Mouse (Mus musculus) NIH3T3 (cell line): Measurements from ENCODE around the gene Dio1.

Experiments
- DNase-seq: peaks from one replicate; pipeline ENCODE4 v3.0.0-alpha.2; 2012; ENCODE audit warnings: low read depth

Gene Dio1

DNA sequence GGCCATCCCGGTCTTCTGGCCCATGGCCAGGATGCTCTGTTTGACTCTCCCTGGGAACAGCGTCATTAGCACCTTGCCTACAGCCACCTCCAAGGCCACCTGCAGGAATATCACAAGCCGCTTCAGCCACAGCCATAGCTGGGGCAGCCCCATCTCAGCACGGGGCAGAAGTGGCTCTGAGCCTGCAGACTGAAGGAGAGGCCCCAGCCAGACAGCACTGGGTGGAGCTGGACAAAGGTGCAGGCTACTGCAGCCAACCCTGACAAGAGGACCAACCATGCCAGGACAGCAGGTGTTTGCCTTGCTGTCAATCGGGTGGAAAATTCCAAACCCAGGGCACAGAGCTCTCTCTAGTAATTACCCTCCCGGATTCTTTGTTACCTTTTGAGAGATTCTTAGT is at the start of gene Dio1:
Gene Dio1, minus strand, starts transcription at position 204 of the 400 bp plus-strand sequence.
- DNase-seq = no peak

DNA sequence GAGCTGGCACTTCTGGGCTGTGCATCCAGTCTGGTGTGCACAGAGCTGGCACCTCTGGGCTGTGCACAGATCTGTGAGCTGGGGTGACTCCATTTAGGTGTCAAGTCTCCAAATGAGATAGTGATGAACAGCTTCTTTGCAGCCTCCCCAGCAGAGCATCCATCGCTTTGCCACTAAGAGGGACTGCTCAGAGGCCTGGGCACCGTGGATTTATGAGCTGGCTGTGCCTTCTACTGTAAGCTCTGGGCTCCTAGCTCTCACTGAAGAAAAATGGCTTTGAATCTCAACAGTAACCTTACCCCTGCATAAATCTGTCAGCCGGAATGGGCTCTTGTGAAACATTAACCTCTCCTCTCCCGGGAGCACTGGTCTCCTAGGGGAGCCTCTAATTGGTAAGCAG is 47.6 kb upstream of the Dio1 start:
- DNase-seq = peak; percentile 39

- no peak for DNase-seq
Measured at GRCm38 (mm10) chr4:107354126-107354525, 47.2 kb upstream of the Dio1 start.

DNA sequence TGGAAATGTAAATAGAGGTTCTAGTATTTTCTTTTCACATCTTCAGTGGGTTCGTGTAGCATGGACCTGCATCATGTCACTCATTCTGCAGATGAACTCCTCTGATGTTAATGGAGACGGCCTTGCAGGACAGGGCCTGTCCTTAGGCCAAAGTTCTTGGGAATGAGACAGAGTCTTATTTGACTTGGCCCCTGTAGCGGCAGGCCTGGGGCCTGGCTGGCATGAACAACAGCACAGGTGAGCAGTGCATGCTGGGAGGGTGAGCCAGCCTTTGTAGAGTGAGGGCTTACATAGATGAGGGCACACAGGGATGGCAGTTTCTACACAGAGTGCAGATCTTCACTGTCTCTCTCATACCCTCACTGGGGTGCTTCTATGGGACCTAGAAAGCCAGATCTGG is 46.6 kb upstream of the Dio1 start:
- no peak for DNase-seq

GRCm38 (mm10) chr4:107351368-107351767 is 44.4 kb upstream of the Dio1 start:
- no peak for DNase-seq

- peak; percentile 78 for DNase-seq
Measured at GRCm38 (mm10) chr4:107349311-107350008, 42.5 kb upstream of the Dio1 start.

- DNase-seq = no peak
Measured at GRCm38 (mm10) chr4:107348529-107349310, 41.8 kb upstream of the Dio1 start.

- no peak for DNase-seq
Measured at GRCm38 (mm10) chr4:107347221-107347620, 40.3 kb upstream of the Dio1 start.

DNA sequence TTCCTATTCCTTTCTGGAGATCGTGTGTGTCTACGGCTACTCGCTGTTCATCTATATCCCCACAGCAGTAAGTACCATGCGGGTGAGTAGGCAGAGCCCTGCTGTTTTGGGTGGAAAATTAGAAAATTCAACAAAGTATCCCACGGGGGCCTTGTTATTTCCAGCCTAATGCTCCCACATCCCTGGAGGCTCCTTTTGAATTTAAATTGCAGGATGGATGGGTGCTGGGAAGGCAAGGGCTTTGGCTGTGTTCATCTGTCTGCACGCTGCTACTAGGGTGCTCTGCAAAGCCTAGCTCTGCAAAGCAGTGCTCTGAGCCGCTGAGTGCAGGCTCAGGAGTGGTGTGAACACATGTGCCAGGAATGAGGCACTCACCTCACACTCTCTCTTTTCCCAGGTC is 37.6 kb upstream of the Dio1 start:
- DNase-seq = no peak

DNA sequence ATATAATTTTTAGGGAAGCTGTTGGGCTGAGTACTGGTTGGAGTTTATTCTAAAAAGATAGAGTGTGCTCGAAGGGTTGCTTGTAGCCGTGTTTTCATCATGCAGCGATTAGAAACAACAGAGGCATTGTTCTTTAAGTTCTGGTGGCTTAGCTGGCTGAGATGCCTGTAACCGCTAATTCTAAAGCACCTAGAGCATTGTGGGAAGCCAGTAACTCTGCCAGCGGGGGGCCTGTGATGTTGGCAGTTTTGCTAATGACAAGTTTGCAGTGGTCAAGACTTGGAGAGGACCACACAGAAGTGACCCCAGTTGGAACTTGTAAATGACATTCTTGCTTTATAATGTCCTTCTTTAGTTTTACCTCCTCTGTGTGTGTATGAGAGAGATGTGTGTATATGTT is 34.4 kb upstream of the Dio1 start:
- no peak for DNase-seq

DNA sequence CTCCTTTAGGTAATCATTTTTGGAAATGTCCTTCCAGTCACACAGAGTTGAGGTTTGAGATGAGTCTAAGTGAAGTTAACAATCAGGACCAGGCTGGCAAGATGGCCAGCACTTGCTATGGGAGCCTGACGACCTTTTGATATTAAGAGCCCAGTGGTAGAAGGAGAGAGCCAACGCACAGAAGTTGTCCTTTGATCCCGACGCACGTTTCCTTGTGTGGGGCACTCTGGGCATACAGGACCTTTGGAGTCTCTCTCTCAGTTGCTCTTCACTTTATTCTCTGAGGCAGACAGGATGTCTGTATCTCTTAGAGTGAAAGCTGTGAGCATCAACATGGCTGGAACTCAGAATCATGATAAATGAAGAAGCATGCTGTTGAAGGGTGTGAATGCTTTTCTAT is 30.5 kb upstream of the Dio1 start:
- no peak for DNase-seq

GRCm38 (mm10) chr4:107336356-107336755 is 29.4 kb upstream of the Dio1 start:
- DNase-seq = no peak

GRCm38 (mm10) chr4:107333514-107333913 is 26.5 kb upstream of the Dio1 start:
- no peak for DNase-seq

DNA sequence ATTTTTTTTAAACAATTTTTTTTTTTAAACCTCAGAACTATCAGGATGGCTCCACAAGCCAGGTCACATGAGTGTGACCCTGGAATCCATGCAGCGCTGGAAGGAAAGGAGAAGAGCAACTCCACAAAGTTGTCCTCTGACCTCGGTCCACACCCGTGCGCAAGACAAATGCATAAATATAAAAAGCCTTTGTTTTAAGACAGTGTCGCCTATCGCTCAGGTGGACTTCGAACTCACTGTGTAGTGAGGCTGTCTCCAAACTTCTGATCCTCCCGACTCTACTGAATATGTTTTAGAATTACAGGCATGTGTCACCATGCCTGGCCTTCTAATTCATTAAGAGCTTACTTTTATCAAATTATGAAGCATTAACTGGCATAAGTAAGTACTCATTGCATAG is 21.6 kb upstream of the Dio1 start:
- no peak for DNase-seq

- DNase-seq = no peak
Measured at GRCm38 (mm10) chr4:107323113-107323512, 16.1 kb upstream of the Dio1 start.

GRCm38 (mm10) chr4:107321041-107321440 is 14.1 kb upstream of the Dio1 start:
- no peak for DNase-seq

- DNase-seq = no peak
Measured at GRCm38 (mm10) chr4:107318646-107319045, 11.7 kb upstream of the Dio1 start.

DNA sequence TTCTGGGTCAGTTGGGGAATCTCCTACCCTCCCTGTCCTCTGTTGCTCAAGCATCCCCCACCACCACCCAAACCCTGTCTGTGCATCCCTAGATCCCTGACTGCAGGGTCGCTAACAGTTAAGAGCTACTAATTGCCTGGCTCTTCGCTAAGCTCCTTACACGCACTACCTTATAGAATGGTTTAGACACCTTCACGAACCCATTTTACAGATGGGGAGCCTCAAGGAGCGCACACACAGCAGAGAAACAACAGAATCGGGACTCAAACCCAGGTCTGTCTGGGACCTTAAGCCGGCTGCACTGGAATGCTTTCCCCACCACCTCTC is 7.5 kb upstream of the Dio1 start:
- no peak for DNase-seq

DNA sequence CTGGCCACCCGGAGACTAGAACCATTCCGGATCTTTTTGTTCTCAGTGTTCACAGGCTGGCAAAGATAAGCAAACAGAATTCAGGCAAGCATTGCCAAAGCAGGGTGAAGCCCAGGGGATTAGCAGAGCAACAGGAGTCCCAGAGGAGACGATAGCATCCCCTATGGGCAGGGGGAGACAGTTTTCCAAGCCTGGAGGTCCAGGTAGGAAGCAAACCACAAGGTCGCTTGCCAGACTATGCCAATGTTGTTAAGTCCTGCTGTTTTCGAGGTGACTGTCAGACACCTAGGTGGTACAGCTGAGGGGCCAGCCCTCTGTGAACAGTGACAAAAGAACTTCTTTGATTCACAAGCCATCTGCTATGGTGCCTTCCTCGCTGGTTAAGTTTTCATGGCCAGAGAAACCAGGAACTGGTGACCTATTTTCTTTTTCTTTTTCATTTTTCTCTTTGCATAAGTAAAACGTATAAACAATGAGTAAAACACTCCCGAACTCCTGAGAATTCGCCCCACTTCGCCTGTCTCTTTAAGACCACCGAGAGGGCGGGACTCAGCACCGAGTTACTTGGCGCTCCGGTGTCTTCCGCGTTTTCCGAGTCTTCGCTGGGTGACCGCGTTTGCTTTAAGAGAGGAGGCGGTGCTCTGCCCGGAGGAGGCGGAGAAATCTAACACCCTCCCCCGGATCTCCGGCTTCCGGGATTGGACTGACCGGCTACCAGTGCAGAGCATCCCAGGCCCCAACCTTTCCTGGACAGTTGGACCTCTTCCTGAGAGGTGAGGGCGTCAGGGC is 6.9 kb upstream of the Dio1 start, which contains the start of gene Yipf1:
Gene Yipf1, plus strand, starts transcription at position 674 of the 789 bp plus-strand sequence.
- DNase-seq = peak; percentile 95

- DNase-seq = no peak
Measured at GRCm38 (mm10) chr4:107303531-107303930, 3.4 kb downstream of the Dio1 start.

DNA sequence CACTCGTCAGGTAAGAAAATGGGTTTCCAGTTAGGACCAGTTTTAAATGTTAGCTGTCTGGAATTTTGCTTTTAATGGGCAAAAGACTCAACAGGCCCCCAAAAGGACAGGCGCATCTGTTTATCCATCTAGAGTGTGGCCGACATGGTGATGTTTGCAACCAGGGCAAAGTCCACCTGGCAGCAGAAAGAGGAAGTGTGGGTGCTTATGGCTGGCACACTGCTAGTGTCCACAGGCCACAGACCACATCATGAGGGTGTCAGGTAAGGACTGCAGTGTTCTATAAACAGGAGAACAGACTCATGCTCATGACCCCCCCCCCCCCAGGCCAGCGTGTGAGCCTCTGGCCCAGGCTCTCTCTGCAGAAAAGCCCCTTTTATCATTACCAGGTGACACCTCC is 4.1 kb downstream of the Dio1 start:
- no peak for DNase-seq

DNA sequence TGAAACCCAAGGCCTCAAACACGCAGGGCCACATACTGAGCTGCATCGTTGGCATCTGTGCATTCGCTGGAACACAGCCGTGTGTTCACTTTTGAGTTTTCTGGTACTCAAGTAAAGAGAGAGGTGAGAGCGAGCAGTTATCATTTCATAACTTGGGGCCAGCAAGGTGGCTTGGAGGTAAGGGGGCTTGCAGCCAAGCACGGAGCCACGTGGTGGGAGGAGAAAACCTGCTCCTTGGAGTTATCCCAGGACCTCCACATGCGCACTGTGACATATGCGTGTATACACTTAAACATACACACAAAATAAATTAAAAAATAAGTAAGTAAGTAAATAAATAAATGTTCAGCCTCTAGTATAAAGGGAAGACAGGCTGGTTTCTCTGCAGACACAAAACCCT is 4.7 kb downstream of the Dio1 start:
- DNase-seq = no peak
